Mouse (Mus musculus) neural tube, embryonic 11.5 days (tissue): ENCODE measurements at regions not wholly inside any gene's neighbourhood (a gene's known extent, or its start where the extent isn't known, plus 50 kb on each side); places are given as distances from the start of the nearest gene placed in this dataset.

ENCODE experiments used
- ATAC-seq: fragments of 200-750 bp; cut with Nextera tagmentation; 2 replicates; pipeline ENCODE4 v1.8.0; 2017; ENCODE audit warnings: moderate number of reproducible peaks, mild to moderate bottlenecking, moderate TSS enrichment, moderate library complexity; ENCODE audit not compliant: insufficient read depth, low FRiP score, low TSS enrichment
- DNase-seq: peaks from one replicate; pipeline ENCODE4 v3.0.0-alpha.2; 2015; ENCODE audit warnings: low spot score
- H3K27ac ChIP-seq: fragments of 300-500 bp; sonication (generic); 2 replicates; pipeline ENCODE4 v1.5.1; 2014; ENCODE audit warnings: low read depth, mild to moderate bottlenecking, low read length
- H3K27me3 ChIP-seq: fragments of 300-500 bp; sonication (generic); 2 replicates; pipeline ENCODE4 v1.6.1; 2014; ENCODE audit warnings: mild to moderate bottlenecking, low read length, mixed read lengths; ENCODE audit not compliant: control insufficient read depth, insufficient read depth
- H3K36me3 ChIP-seq: fragments of 300-500 bp; sonication (generic); 2 replicates; pipeline ENCODE4 v1.6.1; 2014; ENCODE audit warnings: mild to moderate bottlenecking, low read length, moderate library complexity, mixed read lengths; ENCODE audit not compliant: control insufficient read depth, insufficient read depth
- H3K4me1 ChIP-seq: fragments of 300-500 bp; sonication (generic); 2 replicates; pipeline ENCODE4 v1.6.1; 2014; ENCODE audit warnings: low read length, mixed read lengths; ENCODE audit not compliant: control insufficient read depth, insufficient read depth
- H3K4me2 ChIP-seq: fragments of 300-500 bp; sonication (generic); 2 replicates; pipeline ENCODE4 v1.6.1; 2014; ENCODE audit warnings: low read depth, mild to moderate bottlenecking, moderate library complexity
- H3K4me3 ChIP-seq: fragments of 300-500 bp; sonication (generic); 2 replicates; pipeline ENCODE4 v1.5.1; 2014; ENCODE audit warnings: low read depth, low read length
- H3K9ac ChIP-seq: fragments of 300-500 bp; sonication (generic); 2 replicates; pipeline ENCODE4 v1.6.1; 2014; ENCODE audit warnings: mild to moderate bottlenecking, low read length
- H3K9me3 ChIP-seq: fragments of 300-500 bp; sonication (generic); 2 replicates; pipeline ENCODE4 v1.6.1; 2016; ENCODE audit warnings: low read length; ENCODE audit not compliant: control insufficient read depth
- WGBS: fragments of 180-500 bp; shearing (Covaris S2); extraction: QIAGEN DNeasy Blood & Tissue Kit; methylation state at CpG from one replicate; pipeline ENCODE4 v1.1.7; 2014; 5-methylcytosine and 5-hydroxymethylcytosine counted together

- Histone ChIP-seq H3K36me3 (no peaks in the 10 kb centered on the region), H3K9ac (no peak overlapping the region), H3K27me3 (no peaks in the 10 kb centered on the region), H3K4me1 (no peaks in the 10 kb centered on the region), H3K9me3 (no peaks in the 10 kb centered on the region), H3K4me3 (no peak overlapping the region), H3K4me2 (no peak overlapping the region), H3K27ac (no peak overlapping the region)
- DNase-seq = peak; percentile 72
- ATAC-seq = no peak
- 17% methylated on average over 8 of the region's 8 CpGs for WGBS
These were observed 115.6 kb downstream of the Kdr start for GRCm38 (mm10) chr5:75862630-75862991.

- DNase-seq (no peak), ATAC-seq (no peak)
- H3K27ac ChIP-seq = no peak overlapping the region
- no peak overlapping the region for H3K9ac ChIP-seq
- no peak overlapping the region for H3K4me3 ChIP-seq
- no peaks in the 10 kb centered on the region for H3K36me3 ChIP-seq
- H3K27me3 ChIP-seq = no peaks in the 10 kb centered on the region
- H3K4me2 ChIP-seq = no peak overlapping the region
- H3K4me1 ChIP-seq = no peaks in the 10 kb centered on the region
- H3K9me3 ChIP-seq = no peaks in the 10 kb centered on the region
- WGBS = 47% methylated on average over 8 of the region's 8 CpGs
These were observed 116.2 kb downstream of the Kdr start for GRCm38 (mm10) chr5:75861916-75862629.

GRCm38 (mm10) chr5:75859316-75859836, 118.9 kb downstream of the Kdr start:
- DNase-seq (no peak), ATAC-seq (no peak)
- Histone ChIP-seq H3K36me3 (no peaks in the 10 kb centered on the region), H3K27ac (no peak overlapping the region), H3K9ac (no peak overlapping the region), H3K4me3 (no peak overlapping the region), H3K9me3 (no peaks in the 10 kb centered on the region), H3K4me1 (no peaks in the 10 kb centered on the region), H3K4me2 (no peak overlapping the region), H3K27me3 (no peaks in the 10 kb centered on the region)
- WGBS = 90% methylated on average over 8 of the region's 8 CpGs

- no peak for DNase-seq
- 70% methylated on average over 4 of the region's 4 CpGs for WGBS
- no peaks in the 10 kb centered on the region for H3K27me3 ChIP-seq
- no peak for ATAC-seq
- no peak overlapping the region for H3K4me3 ChIP-seq
- no peak overlapping the region for H3K4me2 ChIP-seq
- no peaks in the 10 kb centered on the region for H3K36me3 ChIP-seq
- H3K4me1 ChIP-seq = no peaks in the 10 kb centered on the region
- no peaks in the 10 kb centered on the region for H3K9me3 ChIP-seq
- no peak overlapping the region for H3K9ac ChIP-seq
- no peak overlapping the region for H3K27ac ChIP-seq
These were observed 127.4 kb downstream of the Kdr start for GRCm38 (mm10) chr5:75850855-75851254.

GRCm38 (mm10) chr5:75847966-75848365, 130.3 kb downstream of the Kdr start:
- H3K36me3 ChIP-seq = no peaks in the 10 kb centered on the region
- 92% methylated on average over 6 of the region's 6 CpGs for WGBS
- H3K9ac ChIP-seq = no peak overlapping the region
- H3K9me3 ChIP-seq = no peaks in the 10 kb centered on the region
- no peak for ATAC-seq
- no peaks in the 10 kb centered on the region for H3K4me1 ChIP-seq
- DNase-seq = no peak
- no peak overlapping the region for H3K4me3 ChIP-seq
- no peak overlapping the region for H3K4me2 ChIP-seq
- no peak overlapping the region for H3K27ac ChIP-seq
- H3K27me3 ChIP-seq = no peaks in the 10 kb centered on the region

- H3K4me3 ChIP-seq = no peak overlapping the region
- H3K9ac ChIP-seq = no peak overlapping the region
- no peaks in the 10 kb centered on the region for H3K27me3 ChIP-seq
- H3K4me2 ChIP-seq = no peak overlapping the region
- no peaks in the 10 kb centered on the region for H3K9me3 ChIP-seq
- no peaks in the 10 kb centered on the region for H3K36me3 ChIP-seq
- H3K4me1 ChIP-seq = no peaks in the 10 kb centered on the region
- DNase-seq (no peak), ATAC-seq (no peak)
- no peak overlapping the region for H3K27ac ChIP-seq
- 84% methylated on average over 3 of the region's 3 CpGs for WGBS
These were observed 130.9 kb downstream of the Kdr start for GRCm38 (mm10) chr5:75847341-75847740.

- Histone ChIP-seq H3K4me1 (no peaks in the 10 kb centered on the region), H3K27ac (no peak overlapping the region), H3K4me3 (no peak overlapping the region), H3K27me3 (no peaks in the 10 kb centered on the region), H3K4me2 (no peak overlapping the region), H3K9ac (no peak overlapping the region), H3K36me3 (no peaks in the 10 kb centered on the region), H3K9me3 (no peaks in the 10 kb centered on the region)
- ATAC-seq (no peak), DNase-seq (no peak)
- 48% methylated on average over 3 of the region's 3 CpGs for WGBS
These were observed 132.2 kb downstream of the Kdr start for GRCm38 (mm10) chr5:75846016-75846415.

- Histone ChIP-seq H3K9me3 (no peaks in the 10 kb centered on the region), H3K9ac (no peak overlapping the region), H3K36me3 (no peaks in the 10 kb centered on the region), H3K4me3 (no peak overlapping the region), H3K27ac (no peak overlapping the region), H3K4me2 (no peak overlapping the region), H3K4me1 (no peaks in the 10 kb centered on the region), H3K27me3 (no peaks in the 10 kb centered on the region)
- ATAC-seq (no peak), DNase-seq (no peak)
- WGBS = 79% methylated on average over 3 of the region's 3 CpGs
These were observed 134.5 kb downstream of the Kdr start for GRCm38 (mm10) chr5:75843807-75844206.

GRCm38 (mm10) chr5:75840421-75840820, 137.8 kb downstream of the Kdr start:
- no peak overlapping the region for H3K9ac ChIP-seq
- WGBS = 90% methylated on average over 7 of the region's 7 CpGs
- no peaks in the 10 kb centered on the region for H3K9me3 ChIP-seq
- no peaks in the 10 kb centered on the region for H3K36me3 ChIP-seq
- no peak overlapping the region for H3K27ac ChIP-seq
- no peaks in the 10 kb centered on the region for H3K27me3 ChIP-seq
- ATAC-seq (no peak), DNase-seq (no peak)
- H3K4me1 ChIP-seq = no peaks in the 10 kb centered on the region
- H3K4me2 ChIP-seq = no peak overlapping the region
- no peak overlapping the region for H3K4me3 ChIP-seq
